Mouse (Mus musculus) liver, postnatal 0 days (tissue): ENCODE measurements around the gene Odr4.

Experiments
- CTCF ChIP-seq: sonication (generic); IDR thresholded peaks from 2 replicates; pipeline ENCODE4 v1.5.1; 2016; ENCODE audit warnings: antibody characterized with exemption, low read depth
- EP300 ChIP-seq: IDR thresholded peaks from 2 replicates; pipeline ENCODE4 v1.6.1; 2016; ENCODE audit warnings: antibody characterized with exemption, low read depth, mild to moderate bottlenecking

- TF ChIP-seq CTCF (peak; percentile 54), EP300 (no peak)
Observed at GRCm38 (mm10) chr1:150372895-150373294, 20.0 kb downstream of the Odr4 start.
